In the genomic region with DNA sequence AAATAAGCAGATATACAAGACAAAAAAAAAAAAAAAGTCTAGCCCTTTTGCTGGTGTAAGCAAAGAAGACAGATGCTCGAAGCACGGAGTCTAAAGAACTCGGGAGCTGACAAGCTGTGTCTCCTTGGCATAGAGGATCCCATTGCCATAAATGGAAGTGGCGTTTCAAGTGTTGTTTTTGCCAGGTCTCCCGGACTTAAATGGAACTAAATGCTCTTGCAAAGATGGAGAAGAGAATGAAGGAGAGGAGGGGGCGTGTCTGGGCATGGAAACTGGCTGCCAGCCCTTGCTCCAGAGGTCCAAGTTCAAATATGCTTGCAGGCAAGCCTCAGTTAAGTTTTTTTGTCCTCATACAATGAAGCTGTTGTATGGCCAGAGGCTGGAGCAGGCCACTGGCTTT, we compare ENCODE assay signal across 12 mouse cellular contexts. TPM values are rescaled to one million over a fixed set of nuclear protein-coding genes. Genes with fewer than 3 reads are reported as not detected.
A peak's percentile ranks its signal among the peaks of the same experiment; 100 is the strongest.
DNase-seq lines count a peak whose midpoint lies in the region; ATAC-seq and TF ChIP-seq lines count a peak whose summit lies in the region.
"Had no signal": no experiment of that assay in that cellular context is flagged by ENCODE, and none has a peak within 500 bp of the region (broad histone marks: within the 10 kb centered on the region; RNA-seq: fewer than 3 reads in every experiment).

No protein-coding gene starts in this region.

- H3K27ac ChIP-seq in left cerebral cortex, adult 2 months = 0 out of 2 replicates have a peak overlapping the region, but pooled peaks have one; percentile 12
- H3K27ac ChIP-seq in embryonic facial prominence, embryonic 10.5 days (replicated peaks) = no peak overlapping the region
- H3K27ac ChIP-seq in kidney, postnatal 0 days = peak overlapping the region; percentile 50; the same call in 1 of the 2 replicates
- H3K27ac ChIP-seq: neural tube, embryonic 12.5 days had no signal

- DNase-seq in left cerebral cortex, adult 2 months (ENCODE audit: extremely low spot score in 1 of 2, low spot score in 2 of 2) = no peak
- no peak for DNase-seq in left cerebral cortex, postnatal 36 days (ENCODE audit: low spot score in 2 of 2)
- peak; percentile 46 for DNase-seq in adipocyte (ENCODE audit: low spot score)
- DNase-seq in embryonic facial prominence, embryonic 10.5 days (ENCODE audit: low spot score) = peak; percentile 15
- DNase-seq in kidney, postnatal 0 days (ENCODE audit: low spot score) = no peak
- DNase-seq in B cell, adult 2 months = no peak
- DNase-seq: cerebellum, postnatal 14 days; layer of hippocampus, postnatal 36 days; thymus, postnatal 25 days had no signal

- intact Hi-C loops in left cerebral cortex, adult 2 months (cut with DNase I) = no loop called here
- intact Hi-C loops in left cerebral cortex, postnatal 36 days (cut with DNase I) = no loop called here

- no peak for ATAC-seq in kidney, postnatal 0 days (replicated peaks; ENCODE audit: low FRiP score, low read depth)
- no peak for ATAC-seq in granulocyte monocyte progenitor cell, adult 5-6 weeks (replicated peaks; ENCODE audit: poor library complexity, severe bottlenecking)
- ATAC-seq: lung, postnatal 0 days had no signal

- H3K9me3 ChIP-seq in embryonic facial prominence, embryonic 10.5 days = no peaks in the 10 kb centered on the region
- no peaks in the 10 kb centered on the region for H3K9me3 ChIP-seq in kidney, postnatal 0 days (replicated peaks; ENCODE audit: low read length)
- H3K9me3 ChIP-seq: neural tube, embryonic 12.5 days had no signal

- no peak overlapping the region for H3K9ac ChIP-seq in kidney, postnatal 0 days (ENCODE audit: low read depth, low read length)
- H3K9ac ChIP-seq: neural tube, embryonic 12.5 days had no signal

- H3K4me3 ChIP-seq in left cerebral cortex, adult 2 months = no peak overlapping the region
- H3K4me3 ChIP-seq in embryonic facial prominence, embryonic 10.5 days = no peak overlapping the region
- H3K4me3 ChIP-seq in kidney, postnatal 0 days (replicated peaks; ENCODE audit: low read depth, low read length) = no peak overlapping the region
- H3K4me3 ChIP-seq: neural tube, embryonic 12.5 days had no signal

- H3K4me2 ChIP-seq in kidney, postnatal 0 days (ENCODE audit: low read length) = no peak overlapping the region
- H3K4me2 ChIP-seq: neural tube, embryonic 12.5 days had no signal

- H3K27me3 ChIP-seq in embryonic facial prominence, embryonic 10.5 days (replicated peaks; ENCODE audit: low read depth, poor library complexity, severe bottlenecking) = no peaks in the 10 kb centered on the region
- H3K27me3 ChIP-seq in kidney, postnatal 0 days (ENCODE audit: insufficient read depth, low read length) = no peaks in the 10 kb centered on the region
- H3K27me3 ChIP-seq: neural tube, embryonic 12.5 days had no signal

- H3K4me1 ChIP-seq in embryonic facial prominence, embryonic 10.5 days = peaks cover 10% of the 10 kb centered on the region
- H3K4me1 ChIP-seq in kidney, postnatal 0 days (replicated peaks; ENCODE audit: insufficient read depth, low read length) = no peaks in the 10 kb centered on the region
- H3K4me1 ChIP-seq: neural tube, embryonic 12.5 days had no signal

- 71% methylated on average over 6 of the region's 6 CpGs for WGBS in embryonic facial prominence, embryonic 10.5 days
- 47% methylated on average over 6 of the region's 6 CpGs for WGBS in kidney, postnatal 0 days

- no peaks in the 10 kb centered on the region for H3K36me3 ChIP-seq in embryonic facial prominence, embryonic 10.5 days (replicated peaks)
- no peaks in the 10 kb centered on the region for H3K36me3 ChIP-seq in kidney, postnatal 0 days (ENCODE audit: insufficient read depth, low read length)
- H3K36me3 ChIP-seq: neural tube, embryonic 12.5 days had no signal

- TF ChIP-seq CTCF in left cerebral cortex, adult 2 months (IDR thresholded peaks at IDR 0.05) = no peak
- TF ChIP-seq CTCF in kidney, postnatal 0 days (IDR thresholded peaks at IDR 0.05; ENCODE audit: low read depth) = no peak

RNA-seq across cellular contexts. Expression of a gene that starts 1.3 kb away (rescaled TPM):
- under 1 TPM in 1 of 2 experiments, not detected in 1; 0.75 TPM for total RNA-seq in left cerebral cortex, adult 2 months (2021)
- not detected for total RNA-seq in left cerebral cortex, postnatal 36 days (2021)
- polyA plus RNA-seq in embryonic facial prominence, embryonic 10.5 days (2016; fragmentation: Nextera tagmentation; extraction: Ambion mirVana) = 0.15 TPM in 1 of 2 replicates, not detected in the other
- polyA plus RNA-seq in kidney, postnatal 0 days (2015; fragmentation: Nextera tagmentation; extraction: Ambion mirVana) = 0.18 TPM in 1 of 2 replicates, not detected in the other
- total RNA-seq in granulocyte monocyte progenitor cell, adult 5-6 weeks (2014; fragmentation: Nextera tagmentation) = 0.28 TPM in 1 of 2 replicates, not detected in the other
- total RNA-seq in granulocyte monocyte progenitor cell, adult 5-6 weeks (2017) = not detected in 2 replicates
- total RNA-seq: layer of hippocampus, postnatal 36 days had no signal
- polyA plus RNA-seq: neural tube, embryonic 12.5 days had no signal

RNA-seq across cellular contexts. Expression of a gene that starts 1.4 kb away (rescaled TPM):
- 1 to 10 TPM in 1 of 2 experiments, under 1 TPM in 1; 0.66 to 1.1 TPM for total RNA-seq in left cerebral cortex, adult 2 months (2021)
- 1 to 10 TPM in 1 of 2 experiments, under 1 TPM in 1; 0.81 to 1.3 TPM for total RNA-seq in left cerebral cortex, postnatal 36 days (2021)
- polyA plus RNA-seq in embryonic facial prominence, embryonic 10.5 days (2016; fragmentation: Nextera tagmentation; extraction: Ambion mirVana) = not detected in 2 replicates
- 0.10 and 0.12 TPM in 2 replicates for polyA plus RNA-seq in kidney, postnatal 0 days (2015; fragmentation: Nextera tagmentation; extraction: Ambion mirVana)
- 1.4 and 1.5 TPM in 2 replicates for total RNA-seq in granulocyte monocyte progenitor cell, adult 5-6 weeks (2014; fragmentation: Nextera tagmentation)
- 0.26 and 1.9 TPM in 2 replicates for total RNA-seq in granulocyte monocyte progenitor cell, adult 5-6 weeks (2017)
- polyA plus RNA-seq: neural tube, embryonic 12.5 days had no signal

Comparison
In these comparisons a context has a peak if more than half of its experiments do, and no peak if none do; other contexts are left out.
1. DNase-seq: peak in adipocyte (single experiment) and embryonic facial prominence, embryonic 10.5 days (single experiment); none in left cerebral cortex, adult 2 months (0 of 2), left cerebral cortex, postnatal 36 days (0 of 2), kidney, postnatal 0 days (single experiment) and B cell, adult 2 months (0 of 2).